Mouse (Mus musculus): ENCODE data around the gene Rps6ka1.
A peak's percentile ranks its signal among the peaks of the same experiment; 100 is the strongest.
"Not testable (repeated sequence)": the region's sequence is repeated elsewhere in the genome, so short reads cannot be mapped to it uniquely, and the experiment has no call there.

The Rps6ka1 gene

DNA sequence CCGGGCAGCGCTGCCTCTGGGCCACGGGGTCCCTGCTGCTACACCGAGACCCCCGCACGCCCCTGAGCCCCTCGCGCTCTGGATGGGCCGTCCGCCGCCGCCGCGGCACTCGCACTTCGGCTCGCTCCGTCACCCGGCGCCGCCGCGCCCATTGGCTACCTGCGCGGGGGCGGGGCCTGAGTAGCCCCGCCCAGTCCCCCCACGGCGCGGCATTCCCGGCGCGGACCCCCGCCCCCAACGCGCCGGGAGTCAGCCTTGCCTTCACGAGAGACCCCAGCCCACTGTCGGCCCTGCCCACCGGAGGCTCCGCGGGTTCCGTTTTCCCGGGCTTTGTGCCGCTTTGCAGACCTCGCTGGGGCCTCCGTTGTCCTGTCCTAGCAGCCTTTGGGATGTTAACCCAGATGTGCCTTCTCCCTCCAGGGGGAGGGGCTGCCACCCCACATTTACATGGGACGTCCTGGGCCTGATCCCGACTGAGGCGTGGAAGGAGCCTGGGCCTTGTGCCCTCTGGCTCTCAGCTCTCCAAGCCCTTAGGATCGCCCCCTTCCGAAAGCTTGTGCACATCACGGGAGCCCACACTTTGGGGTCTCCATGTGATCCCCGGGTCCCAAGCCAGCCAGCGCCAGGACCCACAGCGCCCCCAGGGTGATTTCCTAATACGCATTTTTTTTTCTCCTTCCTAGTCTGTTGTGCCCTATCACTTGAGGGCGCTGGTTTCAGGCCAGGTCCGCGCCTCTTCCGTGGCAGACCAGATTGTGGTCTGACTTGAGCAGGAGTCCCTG is at the start of gene Rps6ka1:
Rps6ka1 (minus strand) TSS at position 126 of the 782 bp plus-strand sequence.
- peak; percentile 83 for DNase-seq

DNA sequence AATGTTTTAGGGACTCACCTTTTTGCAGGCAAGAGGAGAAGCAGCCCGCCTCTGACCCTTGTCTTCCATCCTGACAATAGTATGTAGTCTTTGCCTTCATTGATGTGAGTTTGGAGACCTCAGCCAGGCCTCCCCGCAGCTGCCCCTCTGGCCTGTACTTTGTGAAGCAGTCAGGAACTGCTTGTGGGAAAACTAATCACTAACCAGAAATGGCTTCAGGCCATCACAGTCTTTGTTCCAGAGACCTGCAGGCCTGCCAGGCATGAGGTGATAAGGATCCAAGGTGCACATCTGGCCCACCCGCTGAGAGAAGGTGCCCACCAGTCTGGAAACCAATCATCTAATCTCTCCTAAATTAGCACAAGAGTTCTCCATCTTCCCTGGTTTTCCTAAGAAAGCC is 44.2 kb upstream of the Rps6ka1 start:
- peak; percentile 45 for DNase-seq

DNA sequence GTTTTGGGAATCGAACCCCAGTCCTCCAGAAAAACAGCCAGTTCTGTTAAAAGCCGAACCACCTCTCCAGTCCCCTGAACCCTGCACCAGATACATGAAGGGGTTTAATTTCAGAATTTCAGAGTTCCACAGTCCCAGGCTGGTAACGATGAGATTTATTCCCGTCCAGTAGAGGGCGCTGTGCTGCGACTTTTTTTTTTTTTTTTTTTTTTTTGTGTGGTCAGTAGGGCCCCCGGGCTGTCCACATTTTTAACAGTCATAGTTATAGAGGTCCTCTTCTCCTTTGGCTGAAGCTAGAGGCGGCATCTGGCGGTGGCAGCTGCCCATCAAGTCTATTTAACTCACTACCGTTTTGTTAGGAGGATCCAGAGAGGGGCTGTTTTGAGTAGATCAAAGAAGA is 43.8 kb upstream of the Rps6ka1 start:
- no peak for DNase-seq

DNA sequence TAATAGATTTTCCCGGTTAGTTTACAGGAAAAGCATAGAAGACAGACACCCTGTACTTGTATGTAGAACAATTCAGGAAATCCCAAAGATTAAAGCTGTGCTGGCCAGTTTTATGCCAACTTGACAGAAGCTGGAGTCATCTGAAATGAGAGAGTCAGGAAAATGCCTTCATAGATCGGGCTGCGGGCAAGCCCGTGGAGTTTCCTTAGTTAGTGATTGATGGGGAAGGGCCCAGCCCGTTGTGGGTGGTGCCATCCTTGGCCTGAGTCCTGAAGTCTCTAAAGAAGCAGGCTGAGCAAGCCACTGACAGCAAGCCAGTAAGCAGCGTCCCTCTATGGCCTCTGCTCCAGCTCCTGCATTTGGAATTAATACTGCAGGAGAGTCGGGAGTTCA is 41.7 kb upstream of the Rps6ka1 start:
- DNase-seq = peak; percentile 37

DNA sequence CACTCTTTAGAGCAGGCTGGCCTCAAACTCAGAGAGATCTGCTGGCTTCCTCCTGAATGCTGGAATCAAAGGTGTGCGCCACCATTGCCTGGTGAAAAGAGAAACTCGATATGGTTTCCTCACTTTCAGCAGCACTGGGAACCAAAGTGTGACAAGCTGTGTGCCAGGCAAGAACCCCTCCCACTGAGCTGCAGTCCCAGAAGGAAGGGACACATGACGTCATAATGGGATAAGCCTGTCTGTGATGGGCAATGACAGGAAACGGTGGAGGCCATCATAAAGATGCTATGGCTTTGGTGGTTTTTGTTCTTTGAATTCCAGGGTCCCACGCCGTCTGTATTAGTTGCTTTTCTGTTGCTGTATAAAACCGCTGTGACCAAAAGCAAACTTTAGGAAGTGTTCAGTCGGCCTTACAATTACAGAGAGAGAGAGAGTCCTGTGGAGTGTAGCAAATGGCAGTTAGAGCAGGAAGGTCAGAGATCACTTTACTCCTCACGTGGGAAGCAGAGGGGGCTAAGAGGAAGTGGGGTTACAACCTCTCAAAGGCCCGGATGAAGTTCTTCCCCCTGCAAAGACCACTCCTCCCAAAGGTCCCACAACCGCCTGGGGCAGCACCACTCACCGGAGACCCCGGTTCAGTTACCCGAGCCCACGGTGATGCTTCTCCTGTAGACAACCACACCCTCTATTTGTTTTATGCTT is 41.1 kb upstream of the Rps6ka1 start:
- DNase-seq = no peak

DNA sequence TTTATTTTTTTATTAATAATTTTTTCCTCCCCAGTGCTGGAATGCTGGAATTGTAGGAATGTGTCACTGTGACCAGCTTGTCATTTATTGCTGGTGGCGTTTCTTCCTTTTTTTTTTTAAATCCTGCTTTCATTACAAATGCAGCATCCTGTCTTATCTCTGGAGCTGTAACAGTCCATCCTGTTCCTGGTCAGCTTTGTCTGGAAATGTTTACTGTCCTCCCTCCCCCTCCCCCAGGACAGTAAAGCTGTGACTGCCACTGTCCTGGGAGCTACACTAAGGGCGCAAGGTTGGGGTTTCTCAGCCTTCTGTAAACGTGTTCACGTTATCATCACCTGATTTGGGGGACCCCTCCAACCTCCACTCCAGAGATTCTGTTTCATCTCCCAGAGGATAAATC is 37.6 kb upstream of the Rps6ka1 start:
- DNase-seq = no peak

DNA sequence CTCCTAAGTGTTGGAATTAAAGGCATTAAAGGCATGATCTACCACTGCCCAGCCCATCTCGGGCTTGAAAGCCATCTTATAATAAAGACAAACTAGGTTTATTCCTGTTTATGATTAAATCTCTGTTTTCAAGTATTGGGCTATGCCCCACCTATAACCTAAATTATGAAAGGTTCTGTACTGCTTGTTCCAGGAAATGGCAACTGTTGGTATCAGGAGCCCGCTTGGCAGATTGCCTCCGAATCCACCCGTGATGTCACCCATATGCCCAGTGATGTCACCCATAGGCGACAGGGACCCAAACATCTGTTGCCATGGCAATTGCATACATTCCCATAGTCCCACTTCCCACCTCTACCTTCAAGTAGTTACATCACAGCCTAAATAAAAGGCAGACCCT is 36.1 kb upstream of the Rps6ka1 start:
- no peak for DNase-seq

DNA sequence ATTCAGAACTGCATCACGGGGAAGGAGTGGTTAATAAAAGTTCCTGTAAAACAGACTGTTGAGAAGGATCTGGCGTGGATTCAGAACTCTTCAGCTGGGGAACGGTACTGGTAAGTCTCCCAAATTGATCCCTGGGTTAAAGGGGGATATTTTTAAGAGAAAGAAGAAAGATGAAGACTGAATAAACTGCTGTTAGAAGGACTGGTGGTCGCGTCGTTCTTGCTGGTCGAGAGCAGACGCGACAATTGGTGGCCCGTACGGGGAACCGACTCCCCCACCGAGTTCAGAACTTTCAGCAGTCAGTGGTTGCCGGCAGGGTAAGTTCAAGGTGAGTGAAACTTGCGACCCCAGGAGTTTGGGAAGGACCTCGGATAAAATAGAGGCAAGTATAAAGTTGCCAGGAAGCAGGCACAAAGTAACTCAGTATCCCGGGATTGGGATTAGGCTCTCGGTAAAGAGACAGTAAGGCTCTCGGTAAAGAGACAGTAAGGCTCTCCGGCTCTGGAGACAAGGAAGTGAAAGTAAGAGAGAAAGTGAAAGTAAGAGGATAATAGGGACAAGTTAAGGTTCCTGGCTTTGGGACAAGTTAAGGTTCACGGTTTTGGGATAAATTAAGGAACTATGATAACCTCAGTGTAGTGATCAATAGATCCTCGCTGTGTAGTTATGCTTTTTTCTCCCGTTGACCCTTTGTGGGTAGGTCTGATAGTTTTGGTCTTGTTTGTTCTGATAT is 30.7 kb upstream of the Rps6ka1 start:
- DNase-seq = not testable (repeated sequence)

DNA sequence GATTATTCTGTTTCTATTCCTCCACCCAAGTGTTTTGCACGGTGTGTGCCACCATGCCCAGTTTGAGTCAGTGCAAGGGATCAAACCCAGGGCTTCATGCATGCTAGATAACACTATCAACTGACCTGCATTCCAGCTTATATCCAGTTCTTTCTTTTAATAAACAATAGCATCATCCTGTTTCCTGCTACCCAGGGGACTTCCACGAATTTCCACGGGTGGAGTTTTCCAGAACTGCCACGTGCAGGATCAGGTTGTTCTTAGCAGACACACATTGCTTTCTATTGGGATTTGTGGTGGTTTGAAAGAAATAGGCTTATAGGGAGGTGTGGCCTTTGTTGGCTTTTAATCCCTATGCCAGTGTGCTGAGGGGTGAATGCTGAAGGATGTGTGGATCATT is 24.4 kb upstream of the Rps6ka1 start:
- no peak for DNase-seq

DNA sequence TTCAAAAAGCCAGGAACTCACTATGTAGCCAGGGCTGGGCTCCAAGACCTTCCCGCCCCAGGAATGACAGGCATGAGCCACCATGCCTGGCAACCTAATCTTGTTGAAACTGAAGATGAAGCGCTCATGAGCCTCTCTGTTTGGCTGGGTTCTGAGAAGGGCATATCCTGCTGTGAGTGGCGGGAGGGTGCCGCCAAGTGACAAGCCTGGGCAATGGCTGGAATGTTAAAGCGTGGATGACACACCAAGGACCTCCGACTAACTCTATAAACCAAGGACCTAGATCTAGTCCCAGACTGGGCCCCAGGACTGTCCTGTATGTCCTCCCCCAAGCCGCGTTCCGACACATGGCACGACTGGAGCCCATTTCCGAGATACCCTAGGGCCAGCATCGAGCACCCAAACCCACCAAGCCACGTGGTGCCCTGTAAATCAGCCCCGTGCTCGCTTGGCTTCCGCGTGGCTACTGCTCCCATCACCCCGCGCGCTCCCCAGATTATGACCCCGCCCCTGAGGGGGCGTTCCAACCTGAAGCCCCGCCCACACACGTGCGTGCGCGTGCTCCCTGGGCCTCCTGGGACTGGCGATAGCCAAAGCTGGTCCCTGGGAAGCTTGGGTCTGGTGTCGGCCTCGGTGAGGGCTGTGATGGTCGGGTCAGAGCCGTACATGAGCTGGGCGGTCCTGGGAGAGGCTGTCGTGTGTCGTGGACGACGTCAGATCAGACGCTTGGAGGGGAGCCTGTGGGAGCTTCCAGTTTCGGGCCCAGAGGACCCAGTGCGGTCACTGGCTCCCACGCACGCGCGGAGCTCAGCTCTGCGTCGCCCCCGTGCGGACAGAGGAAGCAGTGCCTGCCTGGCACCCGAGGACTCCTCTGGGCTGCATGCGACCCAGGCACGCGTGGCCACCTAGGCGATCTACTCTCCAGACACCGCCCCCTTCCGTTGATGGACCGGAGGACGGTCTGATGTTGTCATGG is 22.9 kb upstream of the Rps6ka1 start:
- DNase-seq = peak; percentile 97

DNA sequence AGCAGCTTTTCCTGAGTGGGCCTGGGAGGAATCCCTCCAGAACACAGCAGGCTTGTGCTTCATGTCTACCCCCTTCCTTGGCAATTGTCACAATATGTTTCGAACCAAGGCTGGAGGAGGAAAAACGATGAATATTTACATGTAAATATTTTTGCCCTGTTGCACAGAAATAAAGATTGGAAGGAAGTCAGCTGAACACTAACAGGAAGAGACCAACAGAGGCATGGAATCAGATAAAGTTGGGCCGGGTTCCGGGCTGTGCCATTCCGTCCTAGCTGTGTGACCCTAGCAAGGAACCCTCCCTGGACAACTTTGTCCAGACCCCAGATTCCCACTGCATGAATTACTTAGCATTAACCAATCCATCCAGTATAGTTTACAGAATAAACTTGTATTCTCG is 20.5 kb upstream of the Rps6ka1 start:
- DNase-seq = no peak

DNA sequence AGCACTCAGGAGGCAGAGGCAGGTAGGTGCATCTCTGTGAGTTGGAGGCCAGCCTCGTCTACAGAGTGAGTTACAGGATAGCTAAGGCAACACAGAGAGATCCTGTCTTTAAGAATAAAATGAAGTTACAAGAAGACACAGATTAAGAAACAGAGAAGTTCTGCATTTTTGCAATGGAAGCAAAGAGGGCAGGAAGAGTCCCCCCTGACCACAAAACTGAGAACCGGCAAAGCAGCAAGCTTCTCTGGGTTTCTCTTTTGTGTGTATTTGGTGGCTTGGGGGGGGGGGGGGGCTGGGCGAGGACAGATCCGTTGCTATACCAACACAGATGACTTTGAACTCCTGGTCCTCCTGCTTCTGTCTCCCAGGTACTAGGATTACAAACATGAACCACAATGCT is 19.5 kb upstream of the Rps6ka1 start:
- no peak for DNase-seq

DNA sequence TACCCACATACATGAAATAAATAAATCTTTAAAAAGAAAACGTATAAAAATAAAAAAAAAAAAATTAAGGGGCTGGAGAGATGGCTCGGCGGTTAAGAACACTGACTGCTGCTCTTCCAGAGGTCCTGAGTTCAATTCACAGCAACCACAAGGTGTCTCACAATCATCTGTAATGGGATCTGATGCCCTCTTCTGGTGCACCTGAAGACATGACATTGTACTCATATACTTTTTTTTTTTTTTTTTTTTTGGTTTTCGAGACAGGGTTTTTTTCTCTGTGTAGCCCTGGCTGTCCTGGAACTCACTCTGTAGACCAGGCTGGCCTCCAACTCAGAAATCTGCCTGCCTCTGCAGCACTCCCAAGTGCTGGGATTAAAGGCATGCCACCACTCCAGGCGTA is 18.7 kb upstream of the Rps6ka1 start:
- DNase-seq = not testable (repeated sequence)

DNA sequence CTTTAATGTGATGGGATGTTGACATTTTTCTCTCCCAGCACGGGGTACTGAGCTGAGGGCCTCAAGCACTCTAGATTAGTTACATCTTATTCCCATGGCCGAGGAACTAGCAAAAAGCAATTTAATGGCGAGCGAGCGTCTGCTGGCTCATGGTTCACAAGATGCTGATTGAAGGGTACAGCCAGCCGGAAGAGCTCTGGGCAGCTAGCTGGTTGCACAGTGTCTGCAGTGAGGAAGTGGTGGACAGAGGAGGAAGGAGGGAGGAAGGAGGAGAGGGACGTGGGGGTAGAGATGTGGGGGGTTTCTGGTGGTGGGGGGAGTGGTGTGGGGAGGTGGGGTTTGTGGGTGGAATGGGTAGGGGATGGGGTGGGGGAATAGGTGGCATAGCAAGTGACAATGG is 17.6 kb upstream of the Rps6ka1 start:
- no peak for DNase-seq

DNA sequence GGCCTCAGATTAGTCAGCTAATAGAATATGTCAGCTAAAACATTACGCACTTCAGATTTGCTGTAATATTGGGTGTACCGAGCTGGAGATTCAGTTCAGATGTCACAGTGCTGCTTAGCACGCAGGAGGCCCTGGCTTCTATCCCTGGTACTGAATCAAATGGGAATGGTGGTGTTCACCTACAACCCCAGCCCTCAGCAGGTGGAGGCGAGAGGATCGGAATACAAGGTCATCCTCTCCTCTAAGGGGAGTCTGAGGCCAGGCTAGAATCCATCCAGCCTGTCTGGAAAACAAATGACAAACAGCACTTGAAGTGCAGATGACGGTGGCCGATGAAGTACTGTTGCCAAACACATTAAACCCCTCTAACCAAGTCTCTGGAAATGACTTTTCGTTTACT is 16.7 kb upstream of the Rps6ka1 start:
- no peak for DNase-seq

DNA sequence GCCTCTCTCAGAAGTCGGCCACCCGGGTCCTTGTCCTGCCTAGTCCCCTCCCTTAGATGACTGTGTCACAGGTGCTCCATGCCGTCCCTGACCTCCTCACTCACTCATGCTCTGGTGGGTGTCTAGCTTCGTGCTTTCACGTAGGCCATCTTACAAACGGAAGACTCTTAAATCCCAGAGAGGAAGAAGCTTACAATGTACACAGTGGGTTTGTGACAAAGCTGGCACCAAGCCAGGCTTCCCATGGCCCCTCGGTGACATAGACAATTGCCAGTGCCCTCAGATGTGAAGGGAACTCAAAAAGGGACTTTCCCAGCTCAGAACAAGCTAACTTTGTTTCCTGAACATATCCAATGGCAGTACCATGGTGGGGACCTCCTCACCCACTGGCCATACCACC is 15.8 kb upstream of the Rps6ka1 start:
- DNase-seq = no peak

DNA sequence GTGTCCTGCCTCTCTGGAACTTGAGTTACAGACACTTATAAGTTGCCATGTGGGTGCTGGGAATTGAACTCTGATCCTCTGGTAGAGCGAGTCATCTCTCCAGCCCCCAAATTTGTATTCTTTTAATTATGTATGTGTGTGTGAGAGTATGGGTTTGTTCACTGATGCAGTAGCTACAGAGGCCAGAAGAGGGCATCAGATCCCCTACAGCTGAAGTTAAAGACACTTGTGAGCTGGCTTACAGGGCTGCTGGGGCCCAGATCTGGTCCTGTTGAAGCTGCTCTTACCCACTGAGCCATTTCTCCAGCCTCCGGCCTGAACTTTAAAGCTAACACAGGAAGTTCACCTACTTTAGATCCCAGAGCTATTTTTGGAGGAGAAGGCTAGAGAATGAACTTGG is 14.9 kb upstream of the Rps6ka1 start:
- no peak for DNase-seq

DNA sequence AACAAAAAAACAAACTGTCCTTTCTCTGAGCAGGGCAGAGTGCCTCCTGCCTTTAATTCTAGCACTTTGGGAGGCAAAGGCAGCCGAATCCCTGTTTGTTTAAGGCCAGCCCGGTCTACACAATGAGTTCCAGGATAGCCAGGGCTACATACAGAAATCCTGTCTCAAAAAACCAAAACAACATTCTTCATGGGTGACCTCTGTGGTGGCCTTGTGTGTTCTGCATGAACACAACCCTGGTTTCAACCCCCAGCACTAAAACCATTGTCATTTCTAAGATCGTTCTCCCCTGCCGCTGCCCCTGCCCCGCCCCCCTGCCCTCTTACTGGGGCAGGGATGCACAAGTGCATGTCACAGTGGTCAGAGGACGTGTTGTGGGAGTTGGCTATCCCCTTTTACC is 13.3 kb upstream of the Rps6ka1 start:
- DNase-seq = no peak

DNA sequence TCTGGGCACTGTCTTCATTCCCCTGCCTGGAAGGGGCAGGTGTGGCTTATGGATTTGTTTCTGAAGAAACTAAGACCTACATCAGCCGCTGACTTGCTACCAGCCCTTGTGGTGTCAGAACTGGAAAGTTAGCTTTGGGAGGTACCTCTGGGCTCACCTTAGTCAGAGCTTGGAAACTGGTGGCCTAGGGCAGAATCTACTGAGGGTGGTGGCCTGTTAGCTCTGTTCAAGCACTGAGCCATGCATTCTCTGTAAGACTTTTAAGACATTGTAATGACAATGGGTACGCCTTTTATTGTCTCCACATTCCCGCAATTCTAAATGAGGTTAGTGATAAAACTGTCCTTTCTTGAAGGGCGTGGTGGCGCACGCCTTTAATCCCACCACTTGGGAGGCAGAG is 12.8 kb upstream of the Rps6ka1 start:
- no peak for DNase-seq

DNA sequence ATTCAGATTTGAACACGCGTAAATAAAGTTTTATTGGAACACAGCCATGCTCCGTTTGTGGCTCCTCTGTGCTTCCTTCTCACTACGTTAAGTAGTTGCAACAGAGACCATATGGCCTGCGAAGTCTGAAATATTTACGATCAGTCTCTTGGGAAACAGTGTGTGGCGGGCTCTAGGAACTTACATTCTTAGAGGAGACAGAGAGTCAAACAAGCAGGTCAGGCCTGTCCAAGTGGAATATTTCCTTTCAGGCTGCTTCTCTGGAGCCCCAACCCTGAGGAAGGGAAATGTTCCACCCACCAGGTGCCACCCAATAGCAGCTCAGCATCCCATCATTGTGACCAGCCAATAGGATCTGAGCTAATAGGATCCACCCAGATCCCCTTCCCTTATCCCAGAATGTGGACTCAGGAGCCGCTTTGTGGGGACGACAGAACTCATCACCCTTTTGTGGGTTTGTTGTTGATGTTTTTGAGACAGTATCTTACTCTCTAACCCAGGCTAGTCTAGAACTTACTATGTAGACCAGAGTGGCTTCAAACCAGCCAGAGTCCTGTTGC is 11.7 kb upstream of the Rps6ka1 start:
- DNase-seq = no peak

DNA sequence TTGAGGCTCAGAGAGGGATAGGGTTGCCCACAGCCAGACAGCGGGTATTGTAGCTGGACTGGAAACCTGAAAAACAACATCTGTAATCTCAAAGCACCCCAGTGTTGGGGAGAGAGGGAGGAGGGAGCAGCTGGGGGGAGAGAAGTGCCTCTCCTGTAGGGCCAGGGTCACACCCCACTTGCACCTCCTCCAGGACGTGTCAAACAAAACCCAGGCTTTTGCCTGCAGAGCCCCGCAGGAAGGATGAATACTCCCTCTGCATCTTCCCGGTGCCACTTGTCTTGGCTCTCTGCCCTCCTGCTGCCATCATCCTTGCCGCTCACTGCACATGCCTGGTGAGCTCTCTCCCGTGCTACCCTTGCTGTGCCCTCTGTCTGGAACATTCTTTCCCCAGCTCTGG is 10.6 kb upstream of the Rps6ka1 start:
- DNase-seq = no peak

DNA sequence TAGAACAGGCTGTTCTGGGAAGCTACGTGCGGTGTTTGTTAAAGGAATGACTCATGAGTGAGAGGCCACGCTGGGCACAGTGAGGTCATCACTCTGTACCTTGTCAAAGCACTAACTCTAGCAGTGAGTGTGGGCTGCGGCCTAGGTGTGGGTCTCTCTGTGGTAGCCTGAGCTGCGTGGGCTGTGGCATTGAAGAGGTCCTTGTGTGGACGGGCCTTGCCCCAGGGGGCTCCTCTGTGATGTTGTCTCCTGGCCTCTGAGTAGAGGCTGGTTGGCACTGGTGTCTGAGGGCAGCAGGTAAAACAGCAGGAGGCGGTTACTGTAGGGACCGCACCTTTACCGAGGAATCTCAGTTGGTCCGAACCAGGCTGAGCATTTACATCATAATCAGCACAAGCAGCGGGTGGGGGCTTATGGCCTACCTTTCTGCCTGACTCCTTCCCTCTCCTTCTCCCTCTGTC is 9.9 kb upstream of the Rps6ka1 start:
- DNase-seq = no peak

All from kidney, adult 11 months (tissue).